Mouse (Mus musculus): Measurements from ENCODE around the gene Rims3.

GRCm38 (mm10) chr4:120866211-120866610 lies 11.6 kb downstream of the Rims3 start:
- TF ChIP-seq GATA1 (IDR thresholded peaks at IDR 0.05; ENCODE audit: borderline replicate concordance, low read length) (no peak), FLI1 (IDR thresholded peaks at IDR 0.05; ENCODE audit: low read length) (no peak)

Measured in megakaryocyte, embryonic 14.5 days (primary cell).